Mouse (Mus musculus) lung, embryonic 14.5 days (tissue): Measurements from ENCODE around the gene Stx1a. TPM values are rescaled to one million over a fixed set of nuclear protein-coding genes. Genes with fewer than 3 reads are reported as not detected.
"Not testable (repeated sequence)": the region's sequence is repeated elsewhere in the genome, so short reads cannot be mapped to it uniquely, and the experiment has no call there.

ENCODE experiments used
- ATAC-seq: fragments of 200-750 bp; cut with Nextera tagmentation; 2 replicates; pipeline ENCODE4 v1.8.0; 2017; ENCODE audit warnings: mild to moderate bottlenecking, moderate TSS enrichment, moderate library complexity; ENCODE audit not compliant: insufficient read depth
- DNase-seq: peaks from one replicate; pipeline ENCODE4 v3.0.0-alpha.2; 2015
- H3K27ac ChIP-seq: fragments of 300-500 bp; sonication (generic); 2 replicates; pipeline ENCODE4 v1.5.1; 2014; ENCODE audit warnings: low read depth, mild to moderate bottlenecking, moderate library complexity
- H3K27me3 ChIP-seq: fragments of 300-500 bp; sonication (generic); 2 replicates; pipeline ENCODE4 v1.6.1; 2014; ENCODE audit warnings: low read length, control low read depth; ENCODE audit not compliant: insufficient read depth
- H3K36me3 ChIP-seq: fragments of 300-500 bp; sonication (generic); 2 replicates; pipeline ENCODE4 v1.6.1; 2014; ENCODE audit warnings: control low read depth; ENCODE audit not compliant: insufficient read depth
- H3K4me1 ChIP-seq: fragments of 300-500 bp; sonication (generic); 2 replicates; pipeline ENCODE4 v1.6.1; 2014; ENCODE audit warnings: antibody characterized with exemption, control low read depth; ENCODE audit not compliant: insufficient read depth
- H3K4me2 ChIP-seq: fragments of 300-500 bp; sonication (generic); 2 replicates; pipeline ENCODE4 v1.6.1; 2014; ENCODE audit warnings: mild to moderate bottlenecking
- H3K4me3 ChIP-seq: fragments of 300-500 bp; sonication (generic); 2 replicates; pipeline ENCODE4 v1.5.1; 2014; ENCODE audit warnings: low read depth, low read length
- H3K9ac ChIP-seq: fragments of 300-500 bp; sonication (generic); 2 replicates; pipeline ENCODE4 v1.6.1; 2014
- H3K9me3 ChIP-seq: fragments of 300-500 bp; sonication (generic); 2 replicates; pipeline ENCODE4 v1.6.1; 2016; ENCODE audit warnings: low read depth, low read length, control low read depth
- CTCF ChIP-seq: IDR thresholded peaks from 2 replicates; pipeline ENCODE4 v1.5.1; 2016; ENCODE audit warnings: antibody characterized with exemption, low read depth
- WGBS: fragments of 180-500 bp; shearing (Covaris S2); extraction: QIAGEN DNeasy Blood & Tissue Kit; methylation state at CpG from one replicate; pipeline ENCODE4 v1.1.7; 2014; 5-methylcytosine and 5-hydroxymethylcytosine counted together
- polyA plus RNA-seq: library from polyadenylated mRNA; unstranded; fragments of >200 nt; fragmentation: Nextera tagmentation; extraction: Ambion mirVana; gene quantifications from 2 replicates; pipeline ENCODE4 v1.2.1, GENCODE M21; 2014

The Stx1a gene
- polyA plus RNA-seq, 1 experiment from 2014 or later, result 14.5 TPM

DNA sequence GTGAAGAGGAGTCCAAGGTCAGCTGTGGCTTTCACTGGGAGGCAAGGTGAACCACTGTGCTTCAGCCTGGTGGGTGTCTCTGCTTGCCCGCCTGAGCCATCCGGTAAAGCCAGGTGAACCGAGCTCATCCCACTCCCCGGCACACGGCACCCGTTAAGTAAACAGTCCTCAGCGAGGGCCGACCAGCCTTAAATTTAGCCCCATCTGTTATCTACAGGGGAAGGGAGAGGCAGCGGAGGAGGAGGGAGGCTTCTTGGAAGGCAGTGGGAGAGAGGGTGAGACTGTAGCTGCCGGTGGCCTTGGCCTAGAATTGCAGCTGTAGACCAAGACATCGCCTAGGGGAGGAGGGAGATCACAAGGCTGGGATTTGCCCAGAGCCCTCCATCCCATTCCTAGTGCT, 17.5 kb downstream of the Stx1a start:
- no peak for TF ChIP-seq CTCF
- Histone ChIP-seq H3K27ac (no peak overlapping the region), H3K27me3 (no peaks in the 10 kb centered on the region), H3K36me3 (peaks cover 50% of the 10 kb centered on the region), H3K4me3 (no peak overlapping the region), H3K4me2 (no peak overlapping the region), H3K4me1 (no peaks in the 10 kb centered on the region), H3K9me3 (no peaks in the 10 kb centered on the region), H3K9ac (no peak overlapping the region)
- no peak for DNase-seq
- 36% methylated on average over 11 of the region's 11 CpGs for WGBS
- 0 out of 2 replicates have a peak, but pooled peaks have one; percentile 28 for ATAC-seq

DNA sequence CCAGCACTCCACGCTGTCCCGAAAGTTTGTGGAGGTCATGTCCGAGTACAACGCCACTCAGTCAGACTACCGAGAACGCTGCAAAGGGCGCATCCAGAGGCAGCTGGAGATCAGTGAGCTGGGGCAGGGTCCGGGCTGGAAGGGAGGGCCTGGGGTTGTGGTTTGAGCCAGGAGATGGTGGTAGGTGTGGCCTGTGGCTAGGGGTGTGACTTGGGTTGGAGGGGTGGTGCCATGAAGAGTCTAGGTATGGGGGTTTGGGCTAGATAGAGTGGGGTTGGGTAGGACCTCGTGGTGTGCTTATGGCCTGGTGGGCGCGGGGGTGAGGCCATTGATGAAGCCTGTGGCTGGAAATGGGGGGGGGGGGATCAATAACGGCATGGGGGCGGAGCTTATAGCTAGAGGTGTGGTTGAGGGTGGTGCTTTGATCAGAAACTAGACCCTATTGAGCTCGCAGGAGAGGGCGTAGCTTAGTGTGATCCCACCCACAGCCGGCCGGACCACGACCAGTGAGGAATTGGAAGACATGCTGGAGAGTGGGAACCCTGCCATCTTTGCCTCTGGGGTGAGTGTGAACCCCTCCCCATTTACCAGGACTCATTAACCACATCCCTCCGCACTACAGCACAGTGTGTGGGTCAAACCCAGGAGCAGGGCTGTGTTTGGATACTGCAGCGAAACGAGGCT, 19.0 kb downstream of the Stx1a start:
- no peak for TF ChIP-seq CTCF
- Histone ChIP-seq H3K36me3 (peaks cover 44% of the 10 kb centered on the region), H3K9me3 (no peaks in the 10 kb centered on the region), H3K4me2 (no peak overlapping the region), H3K4me3 (no peak overlapping the region), H3K27ac (no peak overlapping the region), H3K27me3 (no peaks in the 10 kb centered on the region), H3K4me1 (no peaks in the 10 kb centered on the region), H3K9ac (no peak overlapping the region)
- DNase-seq, result no peak
- 54% methylated on average over 19 of the region's 21 CpGs for WGBS
- ATAC-seq, result no peak; the same call in 1 of the 2 replicates

DNA sequence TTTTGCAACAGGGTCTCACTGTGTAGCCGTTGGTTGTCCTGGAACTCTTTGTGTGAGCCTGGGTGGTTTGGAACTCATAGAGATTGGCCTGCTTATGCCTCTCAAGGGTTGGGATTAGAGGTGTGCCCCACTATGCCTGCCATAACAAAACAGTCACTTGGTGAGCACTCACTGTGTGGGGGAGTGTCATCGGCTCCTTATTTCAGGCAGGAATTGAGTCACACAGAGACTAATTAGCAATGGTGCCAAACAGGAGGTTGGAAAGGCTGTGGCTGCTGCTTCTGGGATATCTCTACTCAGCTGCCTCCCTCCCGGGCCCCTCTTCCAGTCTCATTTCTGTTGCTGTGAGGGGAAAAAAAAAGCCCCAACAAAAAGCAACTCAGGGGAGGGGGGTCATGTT, 21.3 kb downstream of the Stx1a start:
- TF ChIP-seq CTCF, result no peak
- no peak for ATAC-seq
- WGBS, result 88% methylated on average over 3 of the region's 3 CpGs

DNA sequence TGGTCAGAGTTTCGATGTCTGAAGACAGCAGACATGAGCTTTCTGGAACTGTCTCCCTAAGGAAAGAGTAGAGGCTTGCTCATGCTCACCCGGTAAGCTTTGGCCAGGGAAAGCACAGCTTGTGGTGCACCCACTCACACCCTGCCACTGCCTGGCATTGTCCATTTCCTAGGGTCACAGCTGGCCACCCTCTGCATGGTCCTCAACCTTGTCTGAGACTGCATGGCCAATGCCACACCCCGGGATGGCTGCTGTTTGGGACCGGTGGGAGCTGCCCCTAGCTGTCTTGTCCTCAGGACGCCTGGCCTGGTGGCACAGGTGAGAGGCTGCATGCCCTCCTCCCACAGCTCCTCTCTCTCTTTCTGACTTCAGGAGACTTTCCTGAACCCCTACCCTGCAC, 25.3 kb downstream of the Stx1a start:
- 85% methylated on average over 5 of the region's 5 CpGs for whole genome bisulfite sequencing
- Histone ChIP-seq H3K9me3 (no peaks in the 10 kb centered on the region), H3K4me3 (no peak overlapping the region), H3K27ac (no peak overlapping the region), H3K9ac (no peak overlapping the region), H3K36me3 (peaks cover 67% of the 10 kb centered on the region), H3K4me2 (no peak overlapping the region), H3K27me3 (no peaks in the 10 kb centered on the region), H3K4me1 (no peaks in the 10 kb centered on the region)
- no peak for TF ChIP-seq CTCF
- ATAC-seq (no peak), DNase-seq (no peak)

More for the DNA sequence above, 21.3 kb downstream of the Stx1a start:
- Histone ChIP-seq H3K27me3 (no peaks in the 10 kb centered on the region), H3K36me3 (peaks cover 52% of the 10 kb centered on the region), H3K4me1 (no peaks in the 10 kb centered on the region), H3K9me3 (no peaks in the 10 kb centered on the region), H3K9ac (no peak overlapping the region), H3K4me2 (no peak overlapping the region), H3K4me3 (no peak overlapping the region), H3K27ac (no peak overlapping the region)
- no peak for DNase-seq

DNA sequence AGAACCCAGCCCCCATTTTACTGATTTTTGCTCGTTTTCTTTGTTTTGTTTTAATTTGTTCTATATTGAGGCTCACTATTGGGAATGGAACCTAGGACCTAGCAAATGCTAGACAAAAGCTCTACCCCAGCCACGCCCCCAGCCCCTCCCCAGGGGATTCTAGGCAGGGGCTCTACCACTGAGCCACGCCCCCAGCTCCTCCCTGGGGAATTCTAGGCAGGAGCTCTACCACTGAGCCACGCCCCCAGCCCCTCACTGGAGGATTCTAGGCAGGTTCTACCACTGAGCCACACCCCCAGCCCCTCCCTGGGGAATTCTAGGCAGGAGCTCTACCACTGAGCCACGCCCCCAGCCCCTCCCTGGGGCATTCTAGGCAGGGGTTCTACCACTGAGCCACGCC, 26.0 kb downstream of the Stx1a start:
- H3K27me3 ChIP-seq, DNase-seq, H3K27ac ChIP-seq, H3K4me2 ChIP-seq, H3K4me3 ChIP-seq, H3K4me1 ChIP-seq, ATAC-seq, H3K9ac ChIP-seq, H3K9me3 ChIP-seq: not testable (repeated sequence)
- peaks cover 72% of the 10 kb centered on the region for H3K36me3 ChIP-seq
- WGBS, result 91% methylated on average over 6 of the region's 6 CpGs

DNA sequence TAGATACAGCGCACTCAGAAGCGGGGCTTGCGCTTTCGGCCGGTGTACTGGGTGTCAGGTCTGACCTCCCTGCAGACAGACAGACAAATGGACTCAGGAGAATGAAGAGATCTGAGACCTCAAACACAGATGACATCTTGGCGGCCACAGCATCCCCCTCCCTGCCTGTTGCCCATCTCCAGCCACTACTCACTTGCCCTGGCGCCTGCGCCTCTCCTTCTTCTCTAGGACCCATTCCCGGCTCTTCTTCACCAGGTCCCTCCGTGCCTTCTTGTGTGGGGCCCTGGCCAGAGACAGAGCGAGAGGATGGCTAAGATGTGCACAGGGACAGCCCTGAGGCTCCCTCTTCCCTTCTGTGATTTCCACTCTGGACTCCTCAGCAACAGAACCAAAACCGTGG, 30.1 kb downstream of the Stx1a start:
- WGBS, result 78% methylated on average over 12 of the region's 12 CpGs
- no peak for DNase-seq

DNA sequence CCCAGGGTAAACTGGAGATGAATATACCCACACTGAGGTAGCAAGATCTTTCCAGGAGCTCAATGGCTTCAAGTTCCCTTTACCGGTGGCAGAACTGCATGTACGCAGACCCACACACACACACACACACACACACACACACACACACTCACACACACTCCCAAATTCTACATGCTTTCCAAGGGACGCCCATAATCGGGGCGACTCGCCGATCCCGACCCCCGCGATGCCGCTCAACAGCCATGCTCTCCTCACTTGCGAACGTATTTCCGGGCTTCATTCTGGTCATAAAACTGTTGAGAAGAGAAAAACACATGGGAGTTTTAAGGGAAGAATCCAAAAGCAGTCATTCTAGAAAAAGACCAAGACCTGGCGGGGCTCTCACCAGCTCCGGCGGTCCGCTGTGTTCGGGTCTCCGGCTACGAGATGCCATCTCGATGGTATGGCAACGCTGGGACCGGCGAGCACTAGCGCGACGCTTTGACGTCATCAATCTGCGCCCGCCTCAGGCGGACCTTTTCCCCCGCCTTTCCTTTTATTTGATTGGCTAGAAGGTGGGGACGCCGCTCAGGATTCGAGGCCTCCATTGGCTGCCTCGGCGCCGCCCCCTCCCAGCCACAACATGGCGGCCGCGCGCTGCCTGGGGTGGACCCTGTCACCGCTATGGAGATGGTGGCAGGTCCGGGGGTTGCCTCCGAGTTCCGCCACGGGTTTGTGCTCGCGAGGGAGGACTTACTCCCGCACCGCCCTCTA, 40.5 kb downstream of the Stx1a start, which contains the start of gene Dnajc30:
Gene Dnajc30, plus strand, starts transcription at position 574 of the 753 bp plus-strand sequence.
- ATAC-seq (peak; percentile 97), DNase-seq (peak; percentile 100)
- H3K4me2 ChIP-seq, result peak within 1 kb of the TSS; percentile 90
- peak within 1 kb of the TSS; percentile 81 for H3K9ac ChIP-seq
- peak within 1 kb of the TSS; percentile 97 for H3K4me3 ChIP-seq
- H3K9me3 ChIP-seq, result no peaks in the 10 kb centered on the region
- no peak for TF ChIP-seq CTCF
- under 1% methylated on average over 52 of the region's 52 CpGs for WGBS
- peaks cover 35% of the 10 kb centered on the region for H3K36me3 ChIP-seq
- 0 out of 2 replicates have a peak, but pooled peaks cover 8% of the 10 kb centered on the region for H3K4me1 ChIP-seq
- H3K27me3 ChIP-seq, result no peaks in the 10 kb centered on the region
- H3K27ac ChIP-seq, result no peak within 1 kb of the TSS; the same call in 1 of the 2 replicates

More for the DNA sequence above, 30.1 kb downstream of the Stx1a start:
- Histone ChIP-seq H3K27me3 (no peaks in the 10 kb centered on the region), H3K4me3 (no peak overlapping the region), H3K36me3 (peaks cover 84% of the 10 kb centered on the region), H3K27ac (no peak overlapping the region), H3K9me3 (no peaks in the 10 kb centered on the region), H3K4me1 (no peaks in the 10 kb centered on the region), H3K9ac (no peak overlapping the region), H3K4me2 (no peak overlapping the region)
- TF ChIP-seq CTCF, result no peak
- no peak for ATAC-seq
